Mouse (Mus musculus): ENCODE results near the gene Trank1. TPM values are rescaled to one million over a fixed set of nuclear protein-coding genes. Genes with fewer than 3 reads are reported as not detected.

The Trank1 gene
- polyA plus RNA-seq, 1 experiment from 2014 or later: 0.79 TPM

Other genes starting within 250 kb of the Trank1 start
- gene Lrrfip2, start 194.1 kb upstream of the Trank1 start, polyA plus RNA-seq (2014; fragmentation: Nextera tagmentation; extraction: Ambion mirVana): 39.2 and 40.4 TPM in 2 replicates
- gene Mlh1, start 39.9 kb upstream of the Trank1 start, polyA plus RNA-seq (2014; fragmentation: Nextera tagmentation; extraction: Ambion mirVana): 33.6 and 34.2 TPM in 2 replicates
- gene Epm2aip1, start 39.8 kb upstream of the Trank1 start, polyA plus RNA-seq (2014; fragmentation: Nextera tagmentation; extraction: Ambion mirVana): 47.0 and 48.2 TPM in 2 replicates
- gene Dclk3, start 127.3 kb downstream of the Trank1 start, polyA plus RNA-seq (2014; fragmentation: Nextera tagmentation; extraction: Ambion mirVana): 2.4 TPM in 2 replicates